Mouse (Mus musculus) CH12.LX (cell line): ENCODE data around the gene Map1b. TPM values are rescaled to one million over a fixed set of nuclear protein-coding genes. Genes with fewer than 3 reads are reported as not detected.

Experiments used
- DNase-seq: peaks from one replicate; pipeline ENCODE4 v3.0.0-alpha.2; 2013; ENCODE audit errors: extremely low read depth
- H3K27ac ChIP-seq: 2 replicates; pipeline ENCODE4 v1.5.1; 2012; ENCODE audit warnings: low read depth, mild to moderate bottlenecking, control low read depth, moderate library complexity; ENCODE audit not compliant: insufficient read depth
- H3K27me3 ChIP-seq: replicated peaks from 2 replicates; pipeline ENCODE3; 2012; ENCODE audit warnings: inconsistent platforms
- H3K36me3 ChIP-seq, 2 experiments: replicated peaks in 1 of 2; 2 replicates each; pipeline versions ENCODE3 to v1.6.1; 2012; ENCODE audit warnings: inconsistent platforms in 1 of 2, low read length in 1 of 2, mild to moderate bottlenecking in 1 of 2, mixed read lengths in 1 of 2, moderate library complexity in 1 of 2; ENCODE audit not compliant: control insufficient read depth in 1 of 2, insufficient read depth in 1 of 2
- H3K4me1 ChIP-seq, 2 experiments: 2 replicates each; pipeline ENCODE4 v1.6.1; 2012; ENCODE audit warnings: inconsistent platforms in 1 of 2, moderate library complexity in 1 of 2; ENCODE audit not compliant: insufficient read depth in 2 of 2, control insufficient read depth in 1 of 2
- H3K4me2 ChIP-seq: 2 replicates; pipeline ENCODE4 v1.6.1; 2012; ENCODE audit warnings: low read depth, mild to moderate bottlenecking, control low read depth; ENCODE audit not compliant: poor library complexity, insufficient read depth, severe bottlenecking
- H3K4me3 ChIP-seq, 3 experiments: fragments of 150-350 bp in 1 of 3; sonication (generic) in 1 of 3; replicated peaks in 1 of 3; 2 replicates each; pipeline versions ENCODE3 to v1.5.1; 2011 to 2012; ENCODE audit warnings: low read depth in 2 of 3, low read length in 2 of 3, mild to moderate bottlenecking in 2 of 3, moderate library complexity in 2 of 3, control low read depth in 1 of 3, improper control_type of control experiment in 1 of 3, inconsistent platforms in 1 of 3, mixed read lengths in 1 of 3; ENCODE audit not compliant: poor library complexity in 1 of 3
- H3K79me2 ChIP-seq: replicated peaks from 2 replicates; pipeline ENCODE4 v1.6.1; 2012; ENCODE audit warnings: mild to moderate bottlenecking, moderate library complexity; ENCODE audit not compliant: control insufficient read depth, poor library complexity, insufficient read depth, severe bottlenecking; ENCODE audit errors: extremely low read depth
- H3K9ac ChIP-seq: 2 replicates; pipeline ENCODE4 v1.6.1; 2012; ENCODE audit warnings: low read depth, mild to moderate bottlenecking, control low read depth, moderate library complexity; ENCODE audit not compliant: insufficient read depth
- H3K9me3 ChIP-seq: replicated peaks from 2 replicates; pipeline ENCODE3; 2012; ENCODE audit warnings: low read length, inconsistent platforms, mixed read lengths
- BHLHE40 ChIP-seq: IDR thresholded peaks from 2 replicates; pipeline ENCODE4 v1.6.1; 2011; ENCODE audit warnings: mild to moderate bottlenecking, low read depth, low read length, improper control_type of control experiment
- CHD1 ChIP-seq: IDR thresholded peaks from 2 replicates; pipeline ENCODE4 v1.6.1; 2012; ENCODE audit warnings: low read depth, low read length, improper control_type of control experiment, inconsistent platforms
- CHD2 ChIP-seq: IDR thresholded peaks from 2 replicates; pipeline ENCODE4 v1.6.1; 2011; ENCODE audit warnings: low read length, improper control_type of control experiment
- E2F4 ChIP-seq: IDR thresholded peaks from 2 replicates; pipeline ENCODE4 v1.6.1; 2011; ENCODE audit warnings: low read depth, low read length, improper control_type of control experiment; ENCODE audit not compliant: insufficient replicate concordance
- ELF1 ChIP-seq: IDR thresholded peaks from 2 replicates; pipeline ENCODE4 v1.6.1; 2014; ENCODE audit warnings: low read depth, mild to moderate bottlenecking, inconsistent platforms, low read length, improper control_type of control experiment
- EP300 ChIP-seq: IDR thresholded peaks from 2 replicates; pipeline ENCODE4 v1.6.1; 2011; ENCODE audit warnings: low read length, improper control_type of control experiment
- ETS1 ChIP-seq: conservative IDR thresholded peaks from 2 replicates; pipeline ENCODE4 v1.6.1; 2012; ENCODE audit warnings: low read depth, mild to moderate bottlenecking, inconsistent platforms, low read length, improper control_type of control experiment, moderate library complexity
- HCFC1 ChIP-seq: IDR thresholded peaks from 2 replicates; pipeline ENCODE4 v1.6.1; 2012; ENCODE audit warnings: low read depth, mild to moderate bottlenecking, inconsistent platforms, low read length, improper control_type of control experiment
- JUN ChIP-seq: IDR thresholded peaks from 2 replicates; pipeline ENCODE4 v1.6.1; 2011; ENCODE audit warnings: low read depth, mild to moderate bottlenecking, low read length, improper control_type of control experiment, moderate library complexity; ENCODE audit not compliant: insufficient read depth
- JUND ChIP-seq: conservative IDR thresholded peaks from 2 replicates; pipeline ENCODE4 v1.6.1; 2011; ENCODE audit warnings: low read depth, low read length, improper control_type of control experiment
- MAFK ChIP-seq: IDR thresholded peaks from 2 replicates; pipeline ENCODE4 v1.6.1; 2011; ENCODE audit warnings: low read length, improper control_type of control experiment; ENCODE audit not compliant: insufficient replicate concordance
- MAX ChIP-seq: IDR thresholded peaks from 2 replicates; pipeline ENCODE4 v1.6.1; 2011; ENCODE audit warnings: low read length, improper control_type of control experiment
- MAZ ChIP-seq: IDR thresholded peaks from 2 replicates; pipeline ENCODE4 v1.6.1; 2012; ENCODE audit warnings: low read depth, mild to moderate bottlenecking, inconsistent platforms, low read length, improper control_type of control experiment, moderate library complexity
- MEF2A ChIP-seq: IDR thresholded peaks from 2 replicates; pipeline ENCODE4 v1.6.1; 2014; ENCODE audit warnings: low read depth, mild to moderate bottlenecking, inconsistent platforms, low read length, improper control_type of control experiment, borderline replicate concordance
- MYC ChIP-seq: IDR thresholded peaks from 2 replicates; pipeline ENCODE4 v1.6.1; 2011; ENCODE audit warnings: low read depth, mild to moderate bottlenecking, improper control_type of control experiment, low read length
- NELFE ChIP-seq: IDR thresholded peaks from 2 replicates; pipeline ENCODE4 v1.6.1; 2011; ENCODE audit warnings: low read depth, low read length, improper control_type of control experiment
- NRF1 ChIP-seq: IDR thresholded peaks from 2 replicates; pipeline ENCODE4 v1.6.1; 2014; ENCODE audit warnings: low read depth, mild to moderate bottlenecking, inconsistent platforms, low read length, improper control_type of control experiment, moderate library complexity
- PAX5 ChIP-seq: IDR thresholded peaks from 2 replicates; pipeline ENCODE4 v1.6.1; 2012; ENCODE audit warnings: low read length, inconsistent platforms, mixed read lengths
- POLR2A ChIP-seq: IDR thresholded peaks from 2 replicates; pipeline ENCODE4 v1.6.1; 2011; ENCODE audit warnings: low read depth, mild to moderate bottlenecking, improper control_type of control experiment, low read length
- POLR2AphosphoS2 ChIP-seq: IDR thresholded peaks from 2 replicates; pipeline ENCODE4 v1.6.1; 2011; ENCODE audit warnings: low read depth, low read length, improper control_type of control experiment
- RCOR1 ChIP-seq: conservative IDR thresholded peaks from 2 replicates; pipeline ENCODE4 v1.6.1; 2012; ENCODE audit warnings: low read depth, mild to moderate bottlenecking, inconsistent platforms, low read length, improper control_type of control experiment
- SIN3A ChIP-seq: IDR thresholded peaks from 2 replicates; pipeline ENCODE4 v1.6.1; 2012; ENCODE audit warnings: low read length, improper control_type of control experiment, inconsistent platforms
- SMC3 ChIP-seq: IDR thresholded peaks from 2 replicates; pipeline ENCODE4 v1.6.1; 2011; ENCODE audit warnings: low read depth, low read length, improper control_type of control experiment
- TBP ChIP-seq: conservative IDR thresholded peaks from 2 replicates; pipeline ENCODE4 v1.6.1; 2011; ENCODE audit warnings: low read depth, low read length, improper control_type of control experiment
- TCF12 ChIP-seq: IDR thresholded peaks from 2 replicates; pipeline ENCODE4 v1.6.1; 2014; ENCODE audit warnings: low read depth, mild to moderate bottlenecking, inconsistent platforms, low read length, improper control_type of control experiment
- USF2 ChIP-seq: conservative IDR thresholded peaks from 2 replicates; pipeline ENCODE4 v1.6.1; 2011; ENCODE audit warnings: low read depth, low read length, improper control_type of control experiment
- ZC3H11A ChIP-seq: IDR thresholded peaks from 2 replicates; pipeline ENCODE4 v1.6.1; 2012; ENCODE audit warnings: low read depth, mild to moderate bottlenecking, inconsistent platforms, low read length, improper control_type of control experiment
- ZKSCAN1 ChIP-seq: IDR thresholded peaks from 2 replicates; pipeline ENCODE4 v1.6.1; 2012; ENCODE audit warnings: low read depth, inconsistent platforms, low read length, improper control_type of control experiment, borderline replicate concordance
- ZMIZ1 ChIP-seq: IDR thresholded peaks from 2 replicates; pipeline ENCODE4 v1.6.1; 2012; ENCODE audit warnings: low read depth, mild to moderate bottlenecking, inconsistent platforms, low read length, improper control_type of control experiment
- ZNF384 ChIP-seq: IDR thresholded peaks from 2 replicates; pipeline ENCODE4 v1.6.1; 2012; ENCODE audit warnings: low read depth, low read length, improper control_type of control experiment, inconsistent platforms
- dilution Hi-C: fragments of 300-500 bp; cut with MboI; formaldehyde crosslinking; loops from 2 replicates; pipeline ENCODE4 v1.14.3; 2020; ENCODE audit warnings: low sequenced_read_pairs; ENCODE audit not compliant: extremely low pct_unique_long_range_greater_than_20kb, extremely low pct_ligation_motif_present
- in situ Hi-C: fragments of 300-500 bp; cut with MboI; formaldehyde crosslinking; loops from 3 replicates; pipeline ENCODE4 v1.14.3; 2019; ENCODE audit warnings: low sequenced_read_pairs, low pct_ligation_motif_present, low pct_unique_long_range_greater_than_20kb, mixed read lengths
- polyA plus RNA-seq: library from polyadenylated mRNA; unstranded; fragments of >175 nt; gene quantifications from 2 replicates; pipeline ENCODE4 v1.2.1, GENCODE M21; 2012; ENCODE audit warnings: low read depth; ENCODE audit not compliant: insufficient read length
- total RNA-seq, 2 experiments: library from RNA; depleted of rRNA; stranded (reverse); fragments of 300-350 nt in 1 of 2; fragments of >200 nt in 1 of 2; gene quantifications; 2 replicates each; pipeline ENCODE4 v1.2.3; 2012 to 2014

The Map1b gene
- total and polyA plus RNA-seq, 3 experiments: 0.04 to 0.08 TPM; not detected in 1

GRCm38 (mm10) chr13:99541429-99542267 is 25.3 kb upstream of the Map1b start:
- no peaks in the 10 kb centered on the region for H3K27me3 ChIP-seq
- TF ChIP-seq ELF1 (no peak), SMC3 (no peak), RCOR1 (no peak), PAX5 (no peak), EP300 (no peak), HCFC1 (no peak), NELFE (no peak), CHD2 (no peak), TBP (no peak), ZNF384 (no peak), ZMIZ1 (no peak), SIN3A (no peak), POLR2AphosphoS2 (no peak), MEF2A (no peak), TCF12 (no peak), MYC (no peak), ZC3H11A (no peak), MAX (no peak), NRF1 (no peak), MAFK (no peak)
- TF ChIP-seq, all 38 proteins: peak for 0
- Histone ChIP-seq H3K9ac (no peak overlapping the region), H3K4me2 (no peak overlapping the region), H3K36me3 (no peaks in the 10 kb centered on the region), H3K79me2 (no peaks in the 10 kb centered on the region), H3K4me3 (no peak overlapping the region), H3K27ac (no peak overlapping the region), H3K9me3 (no peaks in the 10 kb centered on the region), H3K4me1 (no peaks in the 10 kb centered on the region)
- DNase-seq: no peak
- in situ Hi-C loops (no loop called here), dilution Hi-C loops (no loop called here)

GRCm38 (mm10) chr13:99539288-99539687 is 22.9 kb upstream of the Map1b start:
- DNase-seq: no peak

More at GRCm38 (mm10) chr13:99539288-99539687, 22.9 kb upstream of the Map1b start:
- dilution Hi-C loops (no loop called here), in situ Hi-C loops (no loop called here)
- Histone ChIP-seq H3K4me2 (no peak overlapping the region), H3K27me3 (no peaks in the 10 kb centered on the region), H3K9ac (no peak overlapping the region), H3K36me3 (no peaks in the 10 kb centered on the region), H3K4me1 (no peaks in the 10 kb centered on the region), H3K79me2 (no peaks in the 10 kb centered on the region), H3K27ac (no peak overlapping the region), H3K9me3 (no peaks in the 10 kb centered on the region), H3K4me3 (no peak overlapping the region)
- TF ChIP-seq MAZ (no peak), ZC3H11A (no peak), POLR2A (no peak), JUND (no peak), NELFE (no peak), USF2 (no peak), TCF12 (no peak), SMC3 (no peak), ZNF384 (no peak), E2F4 (no peak), ZKSCAN1 (no peak), JUN (no peak), MYC (no peak), PAX5 (no peak), NRF1 (no peak), BHLHE40 (no peak), CHD1 (no peak), ETS1 (no peak), EP300 (no peak)
